Mouse (Mus musculus): ENCODE results near the gene Mgat4b.
A peak's percentile ranks its signal among the peaks of the same experiment; 100 is the strongest.

Mgat4b gene

DNA sequence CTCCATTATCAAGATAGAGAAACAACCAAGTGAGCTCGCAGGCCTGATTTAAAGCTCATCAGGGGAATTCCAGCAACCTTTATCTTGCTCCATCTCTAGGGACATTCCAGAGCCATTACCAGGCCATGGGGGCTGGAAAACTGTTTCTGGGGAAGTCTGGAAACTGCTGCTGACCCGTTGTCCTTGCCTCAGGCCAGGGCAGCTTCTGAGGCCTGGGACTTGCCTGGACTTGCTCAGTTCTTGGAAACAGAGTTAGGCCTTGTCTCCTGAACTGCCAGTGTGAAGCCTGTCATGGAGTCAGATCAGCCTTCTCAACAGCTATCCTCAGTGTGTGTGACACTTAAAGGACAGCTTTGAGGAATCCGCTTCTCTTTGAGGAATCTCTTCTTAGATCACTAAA lies 41.5 kb downstream of the Mgat4b start:
- DNase-seq (ENCODE audit: low spot score in 2 of 2), result no peak

DNA sequence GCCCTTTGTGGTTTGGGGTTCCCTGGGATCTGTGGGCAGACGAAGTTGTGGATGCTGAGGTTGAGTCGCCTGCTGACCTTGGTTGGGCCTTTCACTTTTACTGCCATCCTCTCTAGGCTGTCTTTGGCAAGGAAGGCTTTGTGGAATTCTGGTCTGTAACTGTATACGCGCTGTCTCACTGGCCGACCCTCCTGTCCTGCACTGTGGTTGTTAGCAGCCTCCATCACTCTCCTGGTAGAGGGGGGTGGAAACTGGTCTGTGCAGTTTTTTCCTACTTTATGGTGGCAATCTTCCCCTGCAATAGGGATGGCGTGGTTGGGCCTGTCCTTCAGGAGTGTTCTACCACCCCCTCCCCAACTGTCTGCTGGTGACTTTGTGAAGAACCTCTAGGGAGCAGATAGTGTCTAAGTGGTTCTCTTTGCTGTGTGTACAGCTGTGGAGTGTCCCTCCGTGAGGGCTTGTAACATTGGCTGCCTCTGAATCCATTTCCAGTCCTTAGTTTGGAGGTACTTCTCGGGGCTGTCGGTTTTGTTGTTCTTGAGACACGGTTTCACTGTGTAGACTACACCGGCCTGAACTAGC lies 42.1 kb downstream of the Mgat4b start:
- no peak for DNase-seq (ENCODE audit: low spot score in 2 of 2)

DNA sequence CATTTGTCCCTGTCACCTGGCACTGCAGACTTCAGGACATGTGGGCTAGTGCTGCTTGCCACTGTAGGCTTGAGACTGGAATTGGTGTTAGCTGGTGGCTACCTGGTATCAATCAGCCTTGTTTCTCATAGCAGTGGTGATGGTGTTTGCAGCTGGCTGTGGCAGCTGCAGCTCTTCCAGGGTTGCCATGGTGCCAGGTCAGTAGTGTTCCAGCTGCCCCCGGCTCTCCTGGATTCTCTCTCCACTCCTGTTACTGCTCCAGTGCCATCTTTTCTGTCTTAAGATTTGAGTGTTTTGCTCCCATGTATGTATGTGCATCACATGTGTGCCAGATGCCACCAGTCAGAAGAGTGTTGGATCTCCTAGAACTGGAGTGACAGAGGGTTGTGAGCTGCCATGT lies 42.7 kb downstream of the Mgat4b start:
- no peak for DNase-seq (ENCODE audit: low spot score in 2 of 2)

DNA sequence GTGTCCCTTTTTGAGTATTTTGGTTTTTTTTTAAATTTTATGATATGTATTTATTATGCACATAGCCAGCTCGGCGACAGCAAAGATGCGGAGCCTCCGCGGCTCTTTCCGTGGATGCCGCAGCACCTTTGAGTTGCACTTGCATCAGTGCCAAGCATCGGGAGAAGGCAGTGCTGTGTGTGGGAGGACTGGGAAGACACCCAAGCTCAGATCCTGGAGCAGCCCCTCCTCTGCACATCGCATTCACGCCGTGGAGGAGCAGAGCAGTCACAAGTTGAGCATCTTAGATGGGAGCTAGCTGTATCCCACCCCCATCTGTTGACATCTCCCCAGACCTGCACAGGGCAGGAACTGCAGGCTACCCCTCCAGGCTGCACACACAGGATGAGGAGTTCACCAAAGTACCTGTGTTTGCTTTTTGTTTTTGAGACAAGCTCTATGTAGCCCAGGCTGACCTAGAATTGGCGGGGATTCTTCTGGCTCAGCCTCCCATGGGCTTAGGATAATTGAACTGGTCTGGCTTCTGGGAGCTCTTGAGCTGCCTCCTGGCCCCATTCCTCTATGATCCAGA lies 43.4 kb downstream of the Mgat4b start:
- DNase-seq (ENCODE audit: low spot score in 2 of 2), result peak; percentile 65 to 77

DNA sequence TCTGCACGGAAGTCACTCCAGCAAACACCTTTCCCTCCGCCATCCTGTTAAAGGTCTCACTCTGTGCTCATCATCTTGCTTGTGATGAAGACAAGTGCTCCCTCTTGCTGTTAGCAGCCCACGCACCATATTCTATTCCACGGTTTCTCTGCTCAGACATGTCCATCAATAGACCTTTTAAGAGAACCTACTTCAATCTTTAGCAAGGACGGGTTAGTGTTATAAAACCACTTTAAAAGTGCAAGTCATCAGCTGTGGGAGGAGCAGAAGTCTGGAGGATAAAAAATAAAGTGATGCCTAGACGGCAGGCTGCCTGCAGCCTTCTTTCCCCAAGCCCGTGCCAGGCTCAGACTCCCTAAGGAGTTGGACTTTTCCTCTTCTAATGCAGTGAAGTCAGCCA lies 45.9 kb downstream of the Mgat4b start:
- no peak for DNase-seq (ENCODE audit: low spot score in 2 of 2)

DNA sequence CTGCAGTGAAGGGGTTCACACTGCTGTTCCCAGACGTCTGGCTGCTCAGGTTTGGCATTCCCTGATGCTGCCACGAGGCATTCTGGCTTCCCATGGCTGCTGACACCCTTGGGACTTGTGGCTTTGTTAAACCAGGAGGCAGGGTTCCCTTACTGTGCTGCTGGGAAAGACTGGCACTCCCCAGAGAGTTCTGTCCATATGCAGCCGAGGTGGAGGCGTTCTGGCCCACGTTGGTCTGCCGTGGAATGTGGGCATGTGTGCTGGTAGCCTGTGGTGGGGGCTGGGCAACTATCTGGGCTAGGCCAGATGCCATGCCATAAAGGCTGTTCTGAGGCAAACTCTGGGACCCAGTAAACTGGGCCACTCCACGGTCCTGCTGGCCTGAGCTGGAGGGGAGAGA lies 47.6 kb downstream of the Mgat4b start:
- no peak for DNase-seq (ENCODE audit: low spot score in 2 of 2)

DNA sequence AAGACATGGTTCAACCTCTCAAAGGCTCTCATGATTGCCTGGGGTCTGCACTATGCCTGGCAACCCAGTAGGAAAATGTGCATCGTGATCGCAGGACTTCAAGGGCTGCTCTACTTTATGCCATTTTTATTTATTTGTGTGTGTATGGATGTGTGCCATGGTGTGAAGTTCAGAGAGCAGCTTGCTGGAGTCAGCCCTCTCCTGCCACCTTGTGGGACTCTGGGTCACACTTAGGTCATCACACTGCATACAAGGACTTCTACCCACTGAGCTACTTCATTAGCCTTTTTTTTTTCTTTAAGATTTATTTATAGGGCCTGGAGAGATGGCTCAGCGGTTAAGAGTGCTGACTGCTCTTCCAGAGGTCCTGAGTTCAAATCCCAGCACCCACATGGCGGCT lies 51.3 kb downstream of the Mgat4b start:
- no peak for DNase-seq (ENCODE audit: low spot score in 2 of 2)

DNA sequence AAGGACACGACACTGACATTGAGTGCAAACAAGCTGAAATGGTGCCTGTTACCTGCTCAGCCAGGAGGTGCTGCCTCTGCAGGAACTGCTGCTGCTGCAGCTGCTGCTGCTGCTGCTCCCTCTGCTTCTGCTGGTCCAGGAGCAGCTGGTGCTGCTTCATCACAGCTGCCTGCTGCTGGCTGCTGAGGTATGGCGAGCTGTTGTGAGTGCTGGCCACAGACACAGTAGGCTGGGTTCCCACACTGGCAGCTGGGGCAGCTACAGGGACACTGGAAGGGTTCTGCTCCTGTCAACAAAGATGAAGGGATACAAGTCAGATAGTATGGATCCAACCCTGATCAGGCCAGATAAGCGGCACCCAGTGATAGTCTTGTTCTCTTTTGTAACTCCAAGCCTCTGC lies 52.5 kb downstream of the Mgat4b start:
- no peak for DNase-seq (ENCODE audit: low spot score in 2 of 2)

DNA sequence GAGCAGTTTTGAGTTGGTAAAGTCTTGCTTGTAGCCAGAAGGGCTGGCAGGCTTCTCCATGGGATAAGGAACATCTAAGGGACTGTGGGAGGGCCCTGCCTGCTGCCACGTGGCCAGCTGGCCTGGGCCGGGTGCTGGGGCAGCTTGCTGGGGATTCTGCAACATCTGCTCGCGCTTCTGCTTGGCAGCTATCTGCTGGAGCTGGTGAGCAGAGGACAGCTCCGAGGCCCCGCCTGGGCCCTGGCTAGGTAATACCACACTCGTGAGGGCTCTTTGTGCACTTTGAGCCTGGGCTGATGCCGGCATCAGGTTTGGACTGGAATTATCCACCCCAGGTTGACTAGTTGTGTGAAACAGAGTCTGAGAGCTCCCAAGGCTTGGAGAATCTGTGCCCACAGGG lies 55.2 kb downstream of the Mgat4b start:
- DNase-seq (ENCODE audit: low spot score in 2 of 2), result no peak

DNA sequence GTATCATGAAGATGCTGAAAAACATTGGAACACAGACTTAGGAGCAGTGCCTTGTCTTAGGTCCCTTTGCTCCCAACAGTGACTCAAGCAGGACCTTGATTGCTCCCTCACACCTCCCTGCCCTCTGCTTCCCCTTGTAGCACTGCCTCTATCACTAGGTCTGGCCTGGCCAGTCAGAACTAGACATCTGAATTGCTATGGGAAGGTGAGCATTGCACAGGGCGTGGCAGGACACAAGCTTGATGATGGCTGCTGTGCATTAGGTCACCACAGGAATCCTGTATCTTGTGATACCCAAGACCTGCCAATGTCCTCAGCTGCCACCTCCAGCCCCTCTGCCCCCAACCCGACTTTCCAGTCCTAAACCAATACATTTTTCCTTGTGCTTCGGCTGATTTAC lies 56.3 kb downstream of the Mgat4b start:
- no peak for DNase-seq (ENCODE audit: low spot score in 2 of 2)

DNA sequence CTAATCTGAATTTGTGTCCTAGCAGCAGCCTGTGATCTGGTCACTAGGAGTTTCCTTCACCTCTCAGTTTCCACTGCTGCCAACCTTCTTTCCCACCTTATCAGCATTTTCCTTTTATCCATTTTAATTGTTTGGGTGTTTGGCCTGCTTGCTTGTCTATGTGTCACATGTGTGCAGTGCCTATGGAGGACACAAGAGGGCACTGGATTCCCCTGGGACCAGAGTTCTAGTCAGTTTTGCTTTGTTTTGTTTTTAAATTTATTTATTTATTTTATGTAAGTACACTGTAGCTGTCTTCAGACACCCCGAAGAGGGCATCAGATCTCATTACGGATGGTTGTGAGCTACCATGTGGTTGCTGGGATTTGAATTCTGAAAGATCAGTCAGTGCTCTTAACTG lies 58.5 kb downstream of the Mgat4b start:
- DNase-seq (ENCODE audit: low spot score in 2 of 2), result no peak

DNA sequence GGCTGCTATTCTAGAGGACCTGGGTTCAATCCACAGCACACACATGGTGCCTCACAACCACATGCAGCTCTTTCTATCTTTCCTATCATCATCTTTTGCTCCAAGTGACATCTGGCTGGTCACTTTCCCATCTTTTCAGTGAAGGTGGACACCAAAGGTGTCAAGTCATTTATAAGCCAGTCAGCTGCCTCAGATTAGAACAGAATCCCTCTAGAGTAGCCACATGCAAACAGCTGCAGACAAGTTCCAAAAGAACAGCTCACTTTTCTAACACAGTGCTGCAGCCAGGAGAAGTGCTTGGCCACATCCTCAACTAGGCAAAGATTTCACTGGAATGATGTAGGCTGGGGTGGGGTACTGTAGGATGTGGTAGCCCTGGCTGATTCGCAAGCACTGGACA lies 59.2 kb downstream of the Mgat4b start:
- DNase-seq (ENCODE audit: low spot score in 2 of 2), result no peak

DNA sequence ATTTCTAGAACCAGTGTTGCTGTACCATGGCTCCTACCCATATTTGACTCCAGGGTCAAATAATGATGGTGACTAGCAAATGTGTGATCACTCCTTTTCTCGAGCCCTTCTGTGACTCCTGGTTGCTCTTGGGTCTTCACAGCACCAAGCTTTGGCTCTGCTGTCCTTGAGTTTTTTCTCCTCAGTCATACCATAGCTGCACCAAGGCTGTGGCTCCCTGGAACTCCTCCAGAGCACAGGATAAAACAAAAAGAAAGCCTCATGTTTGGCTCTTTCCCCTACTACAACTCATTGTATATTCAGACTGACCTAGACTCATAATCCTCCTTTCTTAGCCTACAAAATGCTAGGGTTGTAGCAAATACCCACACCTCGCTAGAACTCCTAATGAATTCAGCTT lies 62.1 kb downstream of the Mgat4b start:
- no peak for DNase-seq (ENCODE audit: low spot score in 2 of 2)

DNA sequence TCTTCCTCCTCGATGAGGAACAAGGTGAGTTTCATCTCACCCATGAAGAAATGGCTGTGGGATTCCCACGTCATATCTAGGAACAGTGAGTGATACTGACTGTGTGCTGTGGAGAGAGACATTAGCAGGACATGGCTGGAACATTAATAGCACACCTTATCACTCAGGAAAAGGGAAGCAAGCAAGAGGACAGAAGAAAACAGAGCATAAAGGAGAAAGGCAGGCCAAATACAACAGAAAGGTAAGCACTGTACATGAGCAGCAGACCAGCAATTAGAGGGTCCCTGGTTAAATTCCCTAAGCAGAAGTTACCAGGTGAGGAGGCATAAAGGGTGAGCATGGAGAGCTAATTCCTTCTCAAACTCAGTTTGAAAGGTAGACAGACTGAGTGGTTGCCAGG lies 64.4 kb downstream of the Mgat4b start:
- DNase-seq (ENCODE audit: low spot score in 2 of 2), result no peak

DNA sequence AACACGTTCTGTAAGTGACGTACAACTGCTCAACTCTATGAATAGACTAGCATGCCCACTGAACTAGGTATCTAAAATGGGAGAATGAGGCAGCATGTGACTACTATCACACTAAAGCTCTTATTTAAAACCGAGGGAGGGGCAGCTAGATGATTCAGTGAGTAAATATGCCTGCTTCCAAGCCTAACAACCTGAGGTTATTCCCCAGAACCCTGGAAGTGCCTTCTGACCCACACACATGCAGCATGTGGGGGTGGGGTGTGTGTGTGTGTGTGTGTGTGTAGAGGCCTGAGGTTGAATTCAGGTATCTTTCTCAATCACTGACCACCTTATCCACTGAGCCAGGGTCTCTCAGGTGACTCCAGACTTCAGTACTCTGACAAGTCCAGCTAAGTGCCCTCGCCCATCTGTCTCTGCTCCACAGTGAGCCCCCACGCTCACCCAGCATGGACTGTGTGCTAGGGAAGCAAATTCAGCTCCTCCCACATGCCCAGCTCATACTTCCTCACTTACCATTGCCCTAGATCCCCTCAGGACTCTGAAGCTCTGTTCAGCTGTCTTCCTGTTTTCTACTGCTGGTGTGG lies 65.0 kb downstream of the Mgat4b start:
- DNase-seq (ENCODE audit: low spot score in 2 of 2), result no peak

DNA sequence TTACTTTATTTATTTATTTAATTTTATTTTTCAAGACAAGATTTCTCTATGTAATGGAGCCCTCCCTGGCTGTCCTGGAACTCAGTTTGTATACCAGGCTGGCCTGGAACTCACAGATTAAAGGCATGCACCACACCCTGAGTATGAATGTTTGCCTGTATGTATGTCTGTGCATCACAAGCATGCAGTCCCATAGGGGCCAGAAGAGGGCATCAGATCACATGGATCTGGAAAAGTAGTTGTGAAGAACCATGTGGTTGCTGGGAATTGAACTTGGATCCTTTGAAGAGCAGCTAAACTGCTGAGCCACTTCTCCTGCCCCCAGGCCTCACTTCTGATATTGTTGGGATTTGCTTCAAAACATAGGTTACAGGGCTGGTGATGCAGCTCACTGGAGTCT lies 66.3 kb downstream of the Mgat4b start:
- no peak for DNase-seq (ENCODE audit: low spot score in 2 of 2)

DNA sequence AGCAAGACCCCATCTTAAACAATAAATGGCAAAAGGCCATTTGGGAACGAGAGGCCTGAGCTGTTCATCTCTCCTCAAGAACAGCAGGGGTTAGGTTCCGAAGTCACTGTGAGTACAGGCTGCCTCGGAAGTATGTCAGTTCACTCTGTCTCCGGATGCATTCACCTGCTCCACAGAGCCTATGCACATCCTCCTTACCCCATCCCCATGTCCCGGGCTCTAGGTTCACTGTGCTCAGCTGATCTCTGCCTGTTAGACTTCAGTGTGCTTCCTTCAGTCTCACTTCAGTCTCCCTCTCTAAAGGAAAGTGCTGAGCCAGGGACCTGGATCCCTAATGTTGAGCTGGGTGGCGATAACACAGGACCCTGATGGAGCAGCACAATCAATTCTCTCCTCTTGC lies 67.0 kb downstream of the Mgat4b start:
- DNase-seq (ENCODE audit: low spot score in 2 of 2), result no peak

DNA sequence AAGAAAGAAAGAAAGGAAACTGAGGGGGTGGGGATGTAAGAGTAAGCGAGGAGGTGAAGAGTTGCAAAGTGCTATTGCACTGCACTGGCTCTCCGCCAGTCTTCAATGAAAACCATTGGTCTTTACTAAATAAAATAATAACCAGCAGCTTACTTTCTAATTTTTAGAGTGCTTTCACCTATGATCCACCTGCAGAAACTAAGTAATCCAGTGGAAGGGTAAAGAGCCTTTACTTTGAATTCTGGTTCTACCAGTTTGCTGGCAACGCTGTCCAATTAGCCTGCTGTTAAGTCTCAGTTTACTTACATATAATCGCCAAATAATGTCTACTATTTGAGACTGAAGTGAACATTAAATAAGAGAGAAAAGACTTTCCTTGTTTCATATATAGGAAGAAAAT lies 68.3 kb downstream of the Mgat4b start:
- DNase-seq (ENCODE audit: low spot score in 2 of 2), result no peak

DNA sequence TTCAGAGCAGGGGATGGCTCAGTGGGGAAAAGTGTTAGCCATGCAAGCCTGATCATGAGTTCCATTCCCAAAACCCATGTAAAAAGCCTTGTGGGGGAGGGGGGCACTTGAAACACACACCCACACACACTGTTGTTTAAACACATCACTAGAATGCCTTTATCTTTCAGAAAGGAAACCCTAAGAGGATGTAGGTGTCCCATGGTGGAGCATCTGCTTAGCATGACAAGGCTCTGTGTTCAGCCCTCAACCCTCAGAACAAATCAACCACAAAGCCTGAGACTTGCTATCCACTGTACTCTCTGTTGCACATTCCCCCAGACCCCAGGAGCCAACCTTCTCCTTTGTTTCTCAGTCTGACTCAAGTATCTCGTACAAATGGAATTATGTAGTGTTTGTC lies 69.4 kb downstream of the Mgat4b start:
- DNase-seq (ENCODE audit: low spot score in 2 of 2), result no peak

All from frontal cortex, postnatal 10 days (tissue).